Mouse (Mus musculus): ENCODE data around the gene Tlx3.

Tlx3 gene

GRCm38 (mm10) chr11:33157453-33158196, 45.8 kb downstream of the Tlx3 start:
- in situ Hi-C loops (cut with MboI; ENCODE audit: low pct_unique_long_range_greater_than_20kb in 1 of 2, low sequenced_read_pairs in 2 of 2, unreplicated experiment in 1 of 2), result loop anchor here in 1 of 2 experiments (25.0 kb wide), 1 partner anchor 305 kb away; no protein-coding TSS in a partner anchor

GRCm38 (mm10) chr11:33156436-33157015, 46.9 kb downstream of the Tlx3 start:
- in situ Hi-C loops (cut with MboI; ENCODE audit: low pct_unique_long_range_greater_than_20kb in 1 of 2, low sequenced_read_pairs in 2 of 2, unreplicated experiment in 1 of 2), result loop anchor here in 1 of 2 experiments (25.0 kb wide), 1 partner anchor 306 kb away; no protein-coding TSS in a partner anchor

GRCm38 (mm10) chr11:33154459-33154858, 48.9 kb downstream of the Tlx3 start:
- in situ Hi-C loops (cut with MboI; ENCODE audit: low pct_unique_long_range_greater_than_20kb in 1 of 2, low sequenced_read_pairs in 2 of 2, unreplicated experiment in 1 of 2), result loop anchor here in 1 of 2 experiments (25.0 kb wide), 1 partner anchor 308 kb away; no protein-coding TSS in a partner anchor

DNA sequence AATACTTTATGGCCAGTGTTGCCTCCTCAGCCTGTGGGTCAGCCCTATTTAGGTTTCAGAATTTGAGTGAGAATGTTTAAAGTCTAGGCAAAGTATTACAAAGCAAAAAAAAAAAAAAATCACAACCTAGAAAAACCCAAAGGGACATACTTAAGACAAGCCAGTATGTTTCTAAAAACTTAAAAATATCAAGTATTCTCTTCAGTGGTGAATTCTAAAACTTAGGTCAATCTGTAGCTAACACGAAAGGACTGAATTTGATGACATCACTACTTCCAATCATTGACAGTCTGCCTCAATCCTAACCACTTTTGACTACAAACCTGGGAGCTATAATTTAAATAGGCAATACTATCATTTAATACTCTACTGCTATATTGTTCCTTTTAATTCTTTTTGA, 50.4 kb downstream of the Tlx3 start:
- in situ Hi-C loops (cut with MboI; ENCODE audit: low pct_unique_long_range_greater_than_20kb in 1 of 2, low sequenced_read_pairs in 2 of 2, unreplicated experiment in 1 of 2), result loop anchor here in 1 of 2 experiments (25.0 kb wide), 1 partner anchor 309 kb away; no protein-coding TSS in a partner anchor

DNA sequence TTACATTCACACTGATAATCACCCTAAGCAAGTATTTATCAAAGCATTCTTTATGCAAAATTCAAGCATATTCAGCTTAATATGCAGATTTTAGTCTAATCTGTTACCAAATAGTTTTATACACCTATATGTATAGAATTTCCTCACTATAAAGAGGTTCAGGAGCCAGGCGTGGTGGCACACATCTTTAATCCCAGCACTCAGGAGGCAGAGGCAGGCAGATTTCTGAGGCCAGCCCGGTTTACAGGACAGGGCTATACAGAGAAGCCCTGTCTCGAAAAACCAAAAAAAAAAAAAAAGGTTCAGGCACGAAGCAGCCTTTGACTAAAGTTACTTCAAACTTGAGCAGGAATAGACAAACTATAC, 51.6 kb downstream of the Tlx3 start:
- in situ Hi-C loops (cut with MboI; ENCODE audit: low pct_unique_long_range_greater_than_20kb in 1 of 2, low sequenced_read_pairs in 2 of 2, unreplicated experiment in 1 of 2), result loop anchor here in 1 of 2 experiments (25.0 kb wide), 1 partner anchor 311 kb away; no protein-coding TSS in a partner anchor

- in situ Hi-C loops (cut with MboI; ENCODE audit: low pct_unique_long_range_greater_than_20kb in 1 of 2, low sequenced_read_pairs in 2 of 2, unreplicated experiment in 1 of 2), result loop anchor here in 1 of 2 experiments (25.0 kb wide), 1 partner anchor 311 kb away; no protein-coding TSS in a partner anchor
These were observed 52.1 kb downstream of the Tlx3 start for GRCm38 (mm10) chr11:33151128-33151779.

Measured in mouse embryonic stem cell (cell line).